Comparison of ENCODE assay signal across 14 mouse cellular contexts in the genomic region with DNA sequence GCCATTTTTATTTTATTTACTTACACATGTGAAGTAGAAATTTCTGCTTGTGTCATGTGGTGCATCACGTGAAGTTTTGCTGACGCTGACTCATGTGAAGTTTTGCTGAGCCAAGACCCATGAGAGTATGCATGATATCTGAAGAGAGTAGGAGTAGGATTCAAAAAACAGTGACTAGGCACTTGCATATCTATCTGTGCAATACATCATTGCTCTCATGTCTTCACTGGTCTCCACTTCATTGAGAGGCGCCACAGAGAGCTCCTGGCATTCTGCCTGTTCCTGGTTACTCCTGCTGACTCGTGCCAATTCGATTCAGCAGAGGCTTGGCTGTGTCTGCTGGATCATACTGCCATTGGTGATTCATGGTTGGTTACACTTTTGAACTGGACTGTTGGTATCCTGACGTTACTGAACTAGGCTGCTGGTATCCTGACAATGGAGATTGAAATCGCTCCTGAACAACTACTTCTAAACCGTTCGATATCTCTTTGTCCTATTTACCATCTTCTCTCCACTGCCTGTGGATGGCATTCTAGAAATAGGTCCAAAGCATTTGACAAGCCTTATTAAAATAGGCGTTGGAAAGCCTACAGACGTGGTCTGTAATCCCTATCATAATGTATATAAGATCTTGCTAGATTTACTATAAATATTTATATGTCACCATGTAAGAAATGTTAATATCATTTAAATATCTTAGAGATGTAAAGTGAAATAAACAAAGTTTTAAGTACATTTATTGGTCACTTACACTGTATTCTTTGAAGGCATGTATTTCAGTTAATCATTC.
DNase-seq lines count a peak whose midpoint lies in the region; ATAC-seq and TF ChIP-seq lines count a peak whose summit lies in the region.
"Had no signal": no experiment of that assay in that cellular context is flagged by ENCODE, and none has a peak within 500 bp of the region (broad histone marks: within the 10 kb centered on the region; RNA-seq: fewer than 3 reads in every experiment).

No protein-coding gene starts in this region.

- H3K4me2 ChIP-seq in intestine, postnatal 0 days (replicated peaks; ENCODE audit: low read depth) = no peak overlapping the region
- no peak overlapping the region for H3K4me2 ChIP-seq in intestine, embryonic 16.5 days (ENCODE audit: low read depth, low read length)
- H3K4me2 ChIP-seq in heart, embryonic 11.5 days = no peak overlapping the region
- H3K4me2 ChIP-seq: kidney, embryonic 15.5 days; limb, embryonic 12.5 days; midbrain, embryonic 15.5 days; neural tube, embryonic 15.5 days had no signal

- DNase-seq in adrenal gland, postnatal 14 days = peak; percentile 21
- DNase-seq in adrenal gland, adult (ENCODE audit: inconsistent age in 2 of 2, low spot score in 1 of 2) = no peak
- DNase-seq in 3T3-L1 (ENCODE audit: low read depth, low spot score) = peak; percentile 63
- DNase-seq in cerebellum, adult 2 months = peak; percentile 32 to 71
- DNase-seq in layer of hippocampus, adult 2 months (ENCODE audit: low spot score in 2 of 2) = no peak
- DNase-seq: lung, postnatal 36 days; thymus, postnatal 14 days had no signal

- no peaks in the 10 kb centered on the region for H3K4me1 ChIP-seq in intestine, postnatal 0 days (replicated peaks; ENCODE audit: control insufficient read depth, insufficient read depth, low read length)
- no peaks in the 10 kb centered on the region for H3K4me1 ChIP-seq in intestine, embryonic 16.5 days (ENCODE audit: control insufficient read depth, insufficient read depth, low read length)
- no peaks in the 10 kb centered on the region for H3K4me1 ChIP-seq in cerebellum, adult 2 months (ENCODE audit: control insufficient read depth, insufficient read depth, low read length)
- no peaks in the 10 kb centered on the region for H3K4me1 ChIP-seq in heart, embryonic 11.5 days (ENCODE audit: control insufficient read depth, insufficient read depth, low read length)
- H3K4me1 ChIP-seq: kidney, embryonic 15.5 days; limb, embryonic 12.5 days; midbrain, embryonic 15.5 days; neural tube, embryonic 15.5 days had no signal

- H3K9me3 ChIP-seq in intestine, postnatal 0 days (ENCODE audit: control insufficient read depth) = no peaks in the 10 kb centered on the region
- H3K9me3 ChIP-seq in intestine, embryonic 16.5 days (ENCODE audit: control insufficient read depth, low read length) = no peaks in the 10 kb centered on the region
- H3K9me3 ChIP-seq in heart, embryonic 11.5 days (replicated peaks; ENCODE audit: control insufficient read depth, low read length) = no peaks in the 10 kb centered on the region
- H3K9me3 ChIP-seq: kidney, embryonic 15.5 days; limb, embryonic 12.5 days; midbrain, embryonic 15.5 days; neural tube, embryonic 15.5 days had no signal

- TF ChIP-seq CTCF in intestine, postnatal 0 days (IDR thresholded peaks at IDR 0.05; ENCODE audit: low read depth) = no peak
- no peak for TF ChIP-seq CTCF in cerebellum, adult 2 months (IDR thresholded peaks at IDR 0.05; ENCODE audit: borderline replicate concordance, insufficient read depth, low read depth, low read length)
- TF ChIP-seq CTCF in layer of hippocampus, adult 2 months (conservative IDR thresholded peaks at IDR 0.05) = no peak

- no peaks in the 10 kb centered on the region for H3K36me3 ChIP-seq in intestine, postnatal 0 days (ENCODE audit: control insufficient read depth, insufficient read depth)
- H3K36me3 ChIP-seq in intestine, embryonic 16.5 days (ENCODE audit: control insufficient read depth, insufficient read depth, low read length) = no peaks in the 10 kb centered on the region
- no peaks in the 10 kb centered on the region for H3K36me3 ChIP-seq in heart, embryonic 11.5 days (ENCODE audit: control insufficient read depth, insufficient read depth, low read length)
- H3K36me3 ChIP-seq: kidney, embryonic 15.5 days; limb, embryonic 12.5 days; midbrain, embryonic 15.5 days; neural tube, embryonic 15.5 days had no signal

- ATAC-seq in intestine, postnatal 0 days = peak; percentile 47; the same call in 1 of the 2 replicates
- ATAC-seq in intestine, embryonic 16.5 days = no peak
- no peak for ATAC-seq in heart, embryonic 11.5 days (replicated peaks; ENCODE audit: insufficient number of reproducible peaks, low FRiP score, low TSS enrichment)
- ATAC-seq: midbrain, embryonic 15.5 days had no signal

- 71% methylated on average over 11 of the region's 11 CpGs for WGBS in intestine, postnatal 0 days
- WGBS in intestine, embryonic 16.5 days = 68% methylated on average over 11 of the region's 11 CpGs
- 18% methylated on average over 11 of the region's 11 CpGs for WGBS in cerebellum, adult 2 months
- WGBS in heart, embryonic 11.5 days (ENCODE audit: insufficient replicate concordance) = 78% methylated on average over 11 of the region's 11 CpGs

- H3K9ac ChIP-seq in intestine, postnatal 0 days (ENCODE audit: low read depth, low read length) = no peak overlapping the region
- H3K9ac ChIP-seq in intestine, embryonic 16.5 days (ENCODE audit: low read depth, low read length) = no peak overlapping the region
- H3K9ac ChIP-seq in heart, embryonic 11.5 days (ENCODE audit: low read depth, low read length) = no peak overlapping the region
- H3K9ac ChIP-seq: kidney, embryonic 15.5 days; limb, embryonic 12.5 days; midbrain, embryonic 15.5 days; neural tube, embryonic 15.5 days had no signal

- no peak for TF ChIP-seq POLR2A in cerebellum, adult 2 months (IDR thresholded peaks at IDR 0.05; ENCODE audit: borderline replicate concordance, insufficient read depth, low read length)

- H3K4me3 ChIP-seq in intestine, postnatal 0 days (ENCODE audit: low read depth, low read length) = no peak overlapping the region
- no peak overlapping the region for H3K4me3 ChIP-seq in intestine, embryonic 16.5 days (ENCODE audit: low read length)
- H3K4me3 ChIP-seq in cerebellum, adult 2 months (replicated peaks; ENCODE audit: insufficient read depth, low read depth, low read length) = no peak overlapping the region
- H3K4me3 ChIP-seq in heart, embryonic 11.5 days (ENCODE audit: low read depth, low read length) = no peak overlapping the region
- H3K4me3 ChIP-seq in layer of hippocampus, adult 2 months = no peak overlapping the region
- H3K4me3 ChIP-seq: kidney, embryonic 15.5 days; limb, embryonic 12.5 days; midbrain, embryonic 15.5 days; neural tube, embryonic 15.5 days had no signal

- H3K27me3 ChIP-seq in intestine, postnatal 0 days (replicated peaks; ENCODE audit: control insufficient read depth, insufficient read depth, low read length) = no peaks in the 10 kb centered on the region
- H3K27me3 ChIP-seq in intestine, embryonic 16.5 days (replicated peaks; ENCODE audit: control insufficient read depth, insufficient read depth, low read length) = no peaks in the 10 kb centered on the region
- no peaks in the 10 kb centered on the region for H3K27me3 ChIP-seq in cerebellum, adult 2 months (ENCODE audit: control insufficient read depth, insufficient read depth, low read length)
- no peaks in the 10 kb centered on the region for H3K27me3 ChIP-seq in heart, embryonic 11.5 days (ENCODE audit: control insufficient read depth, insufficient read depth, low read length)
- H3K27me3 ChIP-seq: kidney, embryonic 15.5 days; limb, embryonic 12.5 days; midbrain, embryonic 15.5 days; neural tube, embryonic 15.5 days had no signal

- H3K27ac ChIP-seq in intestine, postnatal 0 days (ENCODE audit: low read depth, low read length) = no peak overlapping the region
- H3K27ac ChIP-seq in intestine, embryonic 16.5 days (ENCODE audit: low read length) = no peak overlapping the region
- H3K27ac ChIP-seq in cerebellum, adult 2 months (ENCODE audit: insufficient read depth, low read length) = no peak overlapping the region
- no peak overlapping the region for H3K27ac ChIP-seq in heart, embryonic 11.5 days (ENCODE audit: low read depth, low read length)
- H3K27ac ChIP-seq in layer of hippocampus, adult 2 months = no peak overlapping the region
- H3K27ac ChIP-seq: kidney, embryonic 15.5 days; limb, embryonic 12.5 days; midbrain, embryonic 15.5 days; neural tube, embryonic 15.5 days had no signal

Comparison
In these comparisons a context has a peak if more than half of its experiments do, and no peak if none do; other contexts are left out.
1. DNase-seq: peak in adrenal gland, postnatal 14 days (single experiment), 3T3-L1 (single experiment) and cerebellum, adult 2 months (2 of 2); none in adrenal gland, adult (0 of 2) and layer of hippocampus, adult 2 months (0 of 2).